In the genomic region with DNA sequence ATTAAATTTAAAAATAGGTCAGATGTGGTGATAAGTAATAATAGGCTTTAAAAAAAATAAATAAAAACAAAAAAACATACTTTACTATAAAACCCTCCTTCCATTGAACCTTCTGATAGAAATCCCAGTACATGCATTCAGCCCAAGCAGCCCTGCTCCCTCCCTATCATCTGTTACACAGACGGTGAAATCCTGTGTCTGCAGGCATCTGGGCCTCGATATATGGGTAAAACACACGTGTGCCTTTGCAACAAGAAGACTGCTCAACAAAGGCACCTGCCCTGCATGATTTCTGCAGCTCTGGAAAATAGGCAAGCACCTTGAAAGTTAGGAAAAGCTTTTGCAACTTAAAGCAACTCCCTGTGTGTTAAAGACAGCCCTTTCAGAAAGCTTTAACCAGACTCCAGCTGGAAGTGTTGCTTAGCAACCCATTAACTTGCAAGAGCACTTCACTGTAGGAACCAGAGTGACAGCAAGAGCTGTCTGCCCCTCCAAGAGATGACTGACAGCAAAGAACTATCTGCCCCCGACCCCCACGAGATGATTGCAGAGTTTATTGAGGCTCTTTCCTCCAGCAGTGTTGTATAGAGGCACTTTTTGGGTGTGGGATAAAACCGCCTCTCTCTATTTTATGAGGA, we compare ENCODE assay signal across 14 mouse cellular contexts. TPM values are rescaled to one million over a fixed set of nuclear protein-coding genes. Genes with fewer than 3 reads are reported as not detected.
DNase-seq lines count a peak whose midpoint lies in the region; ATAC-seq lines count a peak whose summit lies in the region.
"Had no signal": no experiment of that assay in that cellular context is flagged by ENCODE, and none has a peak within 500 bp of the region (broad histone marks: within the 10 kb centered on the region; RNA-seq: fewer than 3 reads in every experiment).

No protein-coding gene starts in this region.

- no peak overlapping the region for H3K4me2 ChIP-seq in forebrain, embryonic 11.5 days (ENCODE audit: low read depth, low read length, severe bottlenecking)
- no peak overlapping the region for H3K4me2 ChIP-seq in embryonic facial prominence, embryonic 14.5 days (ENCODE audit: low read depth, low read length)
- H3K4me2 ChIP-seq in midbrain, embryonic 16.5 days (ENCODE audit: low read length): no peak overlapping the region

- no peak overlapping the region for H3K27ac ChIP-seq in forebrain, embryonic 11.5 days (ENCODE audit: low read depth, low read length)
- no peak overlapping the region for H3K27ac ChIP-seq in forebrain, embryonic 10.5 days
- H3K27ac ChIP-seq in embryonic facial prominence, embryonic 14.5 days (replicated peaks; ENCODE audit: low read depth, low read length): no peak overlapping the region
- H3K27ac ChIP-seq in midbrain, embryonic 16.5 days (ENCODE audit: low read length): no peak overlapping the region; the same call in 1 of the 2 replicates
- H3K27ac ChIP-seq: kidney, postnatal 0 days; left cerebral cortex, adult 2 months had no signal

- ATAC-seq in forebrain, embryonic 11.5 days (replicated peaks; ENCODE audit: low FRiP score): peak; percentile 49; the same call in 1 of the 2 replicates
- no peak for ATAC-seq in embryonic facial prominence, embryonic 14.5 days (ENCODE audit: low read depth)
- peak; percentile 88 for ATAC-seq in midbrain, embryonic 16.5 days

- 21% methylated on average over 6 of the region's 6 CpGs for WGBS in forebrain, embryonic 11.5 days
- 40% methylated on average over 6 of the region's 6 CpGs for WGBS in forebrain, embryonic 10.5 days
- 43% methylated on average over 6 of the region's 6 CpGs for WGBS in embryonic facial prominence, embryonic 14.5 days
- WGBS in midbrain, embryonic 16.5 days: 13% methylated on average over 6 of the region's 6 CpGs

- H3K36me3 ChIP-seq in forebrain, embryonic 11.5 days (ENCODE audit: control insufficient read depth, insufficient read depth, low read length): peaks cover 4% of the 10 kb centered on the region; the same call in 1 of the 2 replicates
- peaks cover 67% of the 10 kb centered on the region for H3K36me3 ChIP-seq in forebrain, embryonic 10.5 days (replicated peaks)
- H3K36me3 ChIP-seq in embryonic facial prominence, embryonic 14.5 days (ENCODE audit: control insufficient read depth, insufficient read depth, low read length): peaks cover 58% of the 10 kb centered on the region
- peaks cover 21% of the 10 kb centered on the region; the same call in 1 of the 2 replicates for H3K36me3 ChIP-seq in midbrain, embryonic 16.5 days (ENCODE audit: control insufficient read depth, insufficient read depth, low read length)

- H3K9me3 ChIP-seq in forebrain, embryonic 11.5 days (ENCODE audit: control insufficient read depth, low read length): no peaks in the 10 kb centered on the region
- no peaks in the 10 kb centered on the region for H3K9me3 ChIP-seq in forebrain, embryonic 10.5 days
- no peaks in the 10 kb centered on the region for H3K9me3 ChIP-seq in embryonic facial prominence, embryonic 14.5 days (ENCODE audit: control insufficient read depth, low read length)
- no peaks in the 10 kb centered on the region for H3K9me3 ChIP-seq in midbrain, embryonic 16.5 days (replicated peaks; ENCODE audit: control insufficient read depth, low read length, poor library complexity, severe bottlenecking)

- no peak overlapping the region for H3K9ac ChIP-seq in forebrain, embryonic 11.5 days (ENCODE audit: low read length)
- H3K9ac ChIP-seq in embryonic facial prominence, embryonic 14.5 days (ENCODE audit: low read depth, low read length): no peak overlapping the region
- H3K9ac ChIP-seq in midbrain, embryonic 16.5 days (ENCODE audit: low read depth, low read length): no peak overlapping the region

- H3K27me3 ChIP-seq in forebrain, embryonic 11.5 days (ENCODE audit: control insufficient read depth, insufficient read depth, low read length): no peaks in the 10 kb centered on the region
- no peaks in the 10 kb centered on the region for H3K27me3 ChIP-seq in forebrain, embryonic 10.5 days (ENCODE audit: poor library complexity, severe bottlenecking)
- H3K27me3 ChIP-seq in embryonic facial prominence, embryonic 14.5 days (replicated peaks; ENCODE audit: control insufficient read depth, insufficient read depth, low read length): no peaks in the 10 kb centered on the region
- H3K27me3 ChIP-seq in midbrain, embryonic 16.5 days (ENCODE audit: control insufficient read depth, insufficient read depth, low read depth, low read length): no peaks in the 10 kb centered on the region

- peaks cover 7% of the 10 kb centered on the region for H3K4me1 ChIP-seq in forebrain, embryonic 11.5 days (replicated peaks; ENCODE audit: control insufficient read depth, insufficient read depth, low read length)
- H3K4me1 ChIP-seq in forebrain, embryonic 10.5 days: peaks cover 15% of the 10 kb centered on the region
- no peaks in the 10 kb centered on the region for H3K4me1 ChIP-seq in embryonic facial prominence, embryonic 14.5 days (ENCODE audit: control insufficient read depth, insufficient read depth, low read length)
- peaks cover 9% of the 10 kb centered on the region for H3K4me1 ChIP-seq in midbrain, embryonic 16.5 days (ENCODE audit: control insufficient read depth, insufficient read depth, low read length)

- DNase-seq in forebrain, embryonic 11.5 days (ENCODE audit: low spot score): no peak
- DNase-seq in forebrain, embryonic 10.5 days (ENCODE audit: extremely low spot score, low spot score): no peak
- peak; percentile 49 for DNase-seq in layer of hippocampus, adult 9-11 months
- DNase-seq in layer of hippocampus, adult 8-10 months (ENCODE audit: low spot score in 2 of 2): no peak
- DNase-seq in embryonic facial prominence, embryonic 14.5 days (ENCODE audit: low spot score): peak; percentile 27
- DNase-seq in yolk sac, embryonic 10.5 days (ENCODE audit: low spot score): no peak
- DNase-seq in adrenal gland, postnatal 10 days: no peak
- DNase-seq: cerebellum, postnatal 36 days; gastrocnemius, postnatal 14 days had no signal

- no peak overlapping the region for H3K4me3 ChIP-seq in forebrain, embryonic 11.5 days (ENCODE audit: low read depth, low read length)
- H3K4me3 ChIP-seq in forebrain, embryonic 10.5 days: no peak overlapping the region
- no peak overlapping the region for H3K4me3 ChIP-seq in embryonic facial prominence, embryonic 14.5 days (ENCODE audit: low read depth, low read length)
- no peak overlapping the region for H3K4me3 ChIP-seq in midbrain, embryonic 16.5 days (ENCODE audit: low read depth, low read length)
- H3K4me3 ChIP-seq: left cerebral cortex, adult 2 months had no signal

RNA-seq across cellular contexts. Expression of gene Rasl10b, which starts 14.0 kb away (rescaled TPM):
- polyA plus RNA-seq in forebrain, embryonic 11.5 days (2014; fragmentation: Nextera tagmentation; extraction: Ambion mirVana): 4.1 and 4.6 TPM in 2 replicates
- polyA plus RNA-seq in forebrain, embryonic 10.5 days (2016; fragmentation: Nextera tagmentation; extraction: Ambion mirVana): 2.7 and 3.1 TPM in 2 replicates
- total RNA-seq in layer of hippocampus, adult 8-10 months (2022): 100 to 1,000 TPM; 202 to 211 (median 208) TPM
- polyA plus RNA-seq in embryonic facial prominence, embryonic 14.5 days (2014; fragmentation: Nextera tagmentation; extraction: Ambion mirVana): 2.3 and 2.9 TPM in 2 replicates
- polyA plus RNA-seq in midbrain, embryonic 16.5 days (2015; fragmentation: Nextera tagmentation; extraction: Ambion mirVana): 32.9 and 38.2 TPM in 2 replicates
- 1 to 10 TPM; 8.5 to 9.1 TPM for total RNA-seq in adrenal gland, postnatal 10 days (2021)

RNA-seq across cellular contexts. Expression of gene Gas2l2, which starts 34.3 kb away (rescaled TPM):
- polyA plus RNA-seq in forebrain, embryonic 11.5 days (2014; fragmentation: Nextera tagmentation; extraction: Ambion mirVana): not detected in 2 replicates
- 0.07 TPM in 1 of 2 replicates, not detected in the other for polyA plus RNA-seq in forebrain, embryonic 10.5 days (2016; fragmentation: Nextera tagmentation; extraction: Ambion mirVana)
- under 1 TPM; 0.43 to 0.56 (median 0.48) TPM for total RNA-seq in layer of hippocampus, adult 8-10 months (2022)
- polyA plus RNA-seq in embryonic facial prominence, embryonic 14.5 days (2014; fragmentation: Nextera tagmentation; extraction: Ambion mirVana): 0.08 and 0.38 TPM in 2 replicates
- polyA plus RNA-seq in midbrain, embryonic 16.5 days (2015; fragmentation: Nextera tagmentation; extraction: Ambion mirVana): 0.44 and 0.61 TPM in 2 replicates
- not detected for total RNA-seq in adrenal gland, postnatal 10 days (2021)
- total RNA-seq: gastrocnemius, postnatal 14 days; left cerebral cortex, adult 2 months had no signal
- polyA plus RNA-seq: kidney, postnatal 0 days; spleen, adult 2 months had no signal

RNA-seq across cellular contexts. Expression of gene 1700020L24Rik, which starts 42.6 kb away (rescaled TPM):
- polyA plus RNA-seq in forebrain, embryonic 11.5 days (2014; fragmentation: Nextera tagmentation; extraction: Ambion mirVana): 0.29 and 0.68 TPM in 2 replicates
- polyA plus RNA-seq in forebrain, embryonic 10.5 days (2016; fragmentation: Nextera tagmentation; extraction: Ambion mirVana): 0.25 and 0.36 TPM in 2 replicates
- under 1 TPM in 2 of 4 experiments, not detected in 2; 0.40 to 0.51 TPM for total RNA-seq in layer of hippocampus, adult 8-10 months (2022)
- polyA plus RNA-seq in embryonic facial prominence, embryonic 14.5 days (2014; fragmentation: Nextera tagmentation; extraction: Ambion mirVana): 0.54 and 0.77 TPM in 2 replicates
- polyA plus RNA-seq in midbrain, embryonic 16.5 days (2015; fragmentation: Nextera tagmentation; extraction: Ambion mirVana): 0.57 and 0.64 TPM in 2 replicates
- total RNA-seq in adrenal gland, postnatal 10 days (2021): 1 to 10 TPM in 1 of 2 experiments, under 1 TPM in 1; 0.30 to 1.4 TPM
- total RNA-seq: gastrocnemius, postnatal 14 days; left cerebral cortex, adult 2 months had no signal
- polyA plus RNA-seq: lung, embryonic 16.5 days had no signal

Comparison
In these comparisons a context has a peak if more than half of its experiments do, and no peak if none do; other contexts are left out.
1. DNase-seq: peak in layer of hippocampus, adult 9-11 months (single experiment) and embryonic facial prominence, embryonic 14.5 days (single experiment); none in forebrain, embryonic 11.5 days (single experiment), forebrain, embryonic 10.5 days (single experiment), layer of hippocampus, adult 8-10 months (0 of 2), yolk sac, embryonic 10.5 days (single experiment) and adrenal gland, postnatal 10 days (single experiment).